Mouse (Mus musculus): ENCODE results near the gene Arhgef19. TPM values are rescaled to one million over a fixed set of nuclear protein-coding genes. Genes with fewer than 3 reads are reported as not detected.

Gene Arhgef19
- polyA plus RNA-seq (2014; fragmentation: Nextera tagmentation; extraction: Ambion mirVana) = 0.47 and 0.61 TPM in 2 replicates

- peaks cover 62% of the 10 kb centered on the region for H3K27me3 ChIP-seq (ENCODE audit: control insufficient read depth, insufficient read depth, low read length)
- WGBS = 3% methylated on average over 31 of the region's 31 CpGs
- H3K4me2 ChIP-seq = peak within 1 kb of the TSS; percentile 55
- ATAC-seq (ENCODE audit: low FRiP score) = peak; percentile 89
- no peaks in the 10 kb centered on the region for H3K36me3 ChIP-seq (ENCODE audit: control insufficient read depth, insufficient read depth, low read length)
- peaks cover 15% of the 10 kb centered on the region for H3K4me1 ChIP-seq (ENCODE audit: control insufficient read depth, insufficient read depth, low read length)
- no peak within 1 kb of the TSS for H3K27ac ChIP-seq (ENCODE audit: low read depth, low read length)
- H3K9ac ChIP-seq (ENCODE audit: low read length) = peak within 1 kb of the TSS; percentile 33
- peak; percentile 97 for DNase-seq (ENCODE audit: low spot score, missing footprints)
- H3K9me3 ChIP-seq (ENCODE audit: control insufficient read depth, low read length) = no peaks in the 10 kb centered on the region
- H3K4me3 ChIP-seq (ENCODE audit: low read depth, low read length) = peak within 1 kb of the TSS; percentile 27
Observed at GRCm38 (mm10) chr4:141239388-141240125, at the start of gene Arhgef19. Arhgef19 (plus strand) TSS chr4:141239499.

GRCm38 (mm10) chr4:141191294-141191693 is 48.0 kb upstream of the Arhgef19 start:
- ATAC-seq (ENCODE audit: low FRiP score) (no peak), DNase-seq (ENCODE audit: low spot score, missing footprints) (no peak)
- no peak overlapping the region for H3K9ac ChIP-seq (ENCODE audit: low read length)
- H3K27ac ChIP-seq (ENCODE audit: low read depth, low read length) = no peak overlapping the region
- no peaks in the 10 kb centered on the region for H3K27me3 ChIP-seq (ENCODE audit: control insufficient read depth, insufficient read depth, low read length)
- H3K4me1 ChIP-seq (ENCODE audit: control insufficient read depth, insufficient read depth, low read length) = no peaks in the 10 kb centered on the region
- no peaks in the 10 kb centered on the region for H3K9me3 ChIP-seq (ENCODE audit: control insufficient read depth, low read length)
- 88% methylated on average over 7 of the region's 7 CpGs for WGBS
- H3K36me3 ChIP-seq (ENCODE audit: control insufficient read depth, insufficient read depth, low read length) = no peaks in the 10 kb centered on the region; the same call in 1 of the 2 replicates
- H3K4me2 ChIP-seq = no peak overlapping the region
- H3K4me3 ChIP-seq (ENCODE audit: low read depth, low read length) = no peak overlapping the region

GRCm38 (mm10) chr4:141194553-141194952 is 44.7 kb upstream of the Arhgef19 start:
- Histone ChIP-seq H3K27me3 (ENCODE audit: control insufficient read depth, insufficient read depth, low read length) (no peaks in the 10 kb centered on the region), H3K27ac (ENCODE audit: low read depth, low read length) (no peak overlapping the region), H3K9me3 (ENCODE audit: control insufficient read depth, low read length) (no peaks in the 10 kb centered on the region), H3K4me3 (ENCODE audit: low read depth, low read length) (no peak overlapping the region), H3K4me2 (no peak overlapping the region), H3K36me3 (ENCODE audit: control insufficient read depth, insufficient read depth, low read length) (peaks cover 13% of the 10 kb centered on the region), H3K4me1 (ENCODE audit: control insufficient read depth, insufficient read depth, low read length) (no peaks in the 10 kb centered on the region), H3K9ac (ENCODE audit: low read length) (no peak overlapping the region)
- 94% methylated on average over 6 of the region's 6 CpGs for WGBS
- ATAC-seq (ENCODE audit: low FRiP score) = no peak
- no peak for DNase-seq (ENCODE audit: low spot score, missing footprints)

GRCm38 (mm10) chr4:141196981-141197685 is 42.2 kb upstream of the Arhgef19 start:
- no peaks in the 10 kb centered on the region for H3K27me3 ChIP-seq (ENCODE audit: control insufficient read depth, insufficient read depth, low read length)
- no peak overlapping the region for H3K27ac ChIP-seq (ENCODE audit: low read depth, low read length)
- peaks cover 19% of the 10 kb centered on the region for H3K36me3 ChIP-seq (ENCODE audit: control insufficient read depth, insufficient read depth, low read length)
- no peaks in the 10 kb centered on the region for H3K4me1 ChIP-seq (ENCODE audit: control insufficient read depth, insufficient read depth, low read length)
- DNase-seq (ENCODE audit: low spot score, missing footprints) (no peak), ATAC-seq (ENCODE audit: low FRiP score) (no peak)
- H3K9me3 ChIP-seq (ENCODE audit: control insufficient read depth, low read length) = no peaks in the 10 kb centered on the region
- H3K4me3 ChIP-seq (ENCODE audit: low read depth, low read length) = no peak overlapping the region
- no peak overlapping the region for H3K4me2 ChIP-seq
- WGBS = 98% methylated on average over 13 of the region's 13 CpGs
- H3K9ac ChIP-seq (ENCODE audit: low read length) = no peak overlapping the region

- no peak overlapping the region for H3K4me2 ChIP-seq
- no peaks in the 10 kb centered on the region for H3K4me1 ChIP-seq (ENCODE audit: control insufficient read depth, insufficient read depth, low read length)
- H3K9ac ChIP-seq (ENCODE audit: low read length) = no peak overlapping the region
- no peaks in the 10 kb centered on the region for H3K9me3 ChIP-seq (ENCODE audit: control insufficient read depth, low read length)
- no peak for ATAC-seq (ENCODE audit: low FRiP score)
- no peak for DNase-seq (ENCODE audit: low spot score, missing footprints)
- H3K4me3 ChIP-seq (ENCODE audit: low read depth, low read length) = no peak overlapping the region
- no peaks in the 10 kb centered on the region for H3K27me3 ChIP-seq (ENCODE audit: control insufficient read depth, insufficient read depth, low read length)
- no peak overlapping the region for H3K27ac ChIP-seq (ENCODE audit: low read depth, low read length)
- WGBS = 93% methylated on average over 13 of the region's 13 CpGs
- peaks cover 19% of the 10 kb centered on the region for H3K36me3 ChIP-seq (ENCODE audit: control insufficient read depth, insufficient read depth, low read length)
Observed at GRCm38 (mm10) chr4:141197686-141198035, 41.6 kb upstream of the Arhgef19 start.

GRCm38 (mm10) chr4:141200906-141201305 is 38.4 kb upstream of the Arhgef19 start:
- Histone ChIP-seq H3K36me3 (ENCODE audit: control insufficient read depth, insufficient read depth, low read length) (peaks cover 19% of the 10 kb centered on the region), H3K4me2 (no peak overlapping the region), H3K27me3 (ENCODE audit: control insufficient read depth, insufficient read depth, low read length) (no peaks in the 10 kb centered on the region), H3K9me3 (ENCODE audit: control insufficient read depth, low read length) (no peaks in the 10 kb centered on the region), H3K9ac (ENCODE audit: low read length) (no peak overlapping the region), H3K27ac (ENCODE audit: low read depth, low read length) (no peak overlapping the region), H3K4me1 (ENCODE audit: control insufficient read depth, insufficient read depth, low read length) (no peaks in the 10 kb centered on the region), H3K4me3 (ENCODE audit: low read depth, low read length) (no peak overlapping the region)
- 80% methylated on average over 11 of the region's 11 CpGs for WGBS
- DNase-seq (ENCODE audit: low spot score, missing footprints) (no peak), ATAC-seq (ENCODE audit: low FRiP score) (no peak)

- Histone ChIP-seq H3K9ac (ENCODE audit: low read length) (no peak overlapping the region), H3K4me1 (ENCODE audit: control insufficient read depth, insufficient read depth, low read length) (no peaks in the 10 kb centered on the region), H3K4me3 (ENCODE audit: low read depth, low read length) (no peak overlapping the region), H3K27ac (ENCODE audit: low read depth, low read length) (no peak overlapping the region), H3K36me3 (ENCODE audit: control insufficient read depth, insufficient read depth, low read length) (peaks cover 15% of the 10 kb centered on the region), H3K4me2 (no peak overlapping the region), H3K27me3 (ENCODE audit: control insufficient read depth, insufficient read depth, low read length) (no peaks in the 10 kb centered on the region), H3K9me3 (ENCODE audit: control insufficient read depth, low read length) (no peaks in the 10 kb centered on the region)
- WGBS = 95% methylated on average over 6 of the region's 6 CpGs
- DNase-seq (ENCODE audit: low spot score, missing footprints) = no peak
- ATAC-seq (ENCODE audit: low FRiP score) = no peak
Observed at GRCm38 (mm10) chr4:141202192-141202591, 37.1 kb upstream of the Arhgef19 start.

GRCm38 (mm10) chr4:141204580-141205061 is 34.7 kb upstream of the Arhgef19 start:
- DNase-seq (ENCODE audit: low spot score, missing footprints) (no peak), ATAC-seq (ENCODE audit: low FRiP score) (no peak)
- peaks cover 5% of the 10 kb centered on the region for H3K36me3 ChIP-seq (ENCODE audit: control insufficient read depth, insufficient read depth, low read length)
- no peaks in the 10 kb centered on the region for H3K9me3 ChIP-seq (ENCODE audit: control insufficient read depth, low read length)
- H3K4me2 ChIP-seq = no peak overlapping the region
- H3K27me3 ChIP-seq (ENCODE audit: control insufficient read depth, insufficient read depth, low read length) = no peaks in the 10 kb centered on the region
- no peak overlapping the region; the same call in 1 of the 2 replicates for H3K27ac ChIP-seq (ENCODE audit: low read depth, low read length)
- H3K4me3 ChIP-seq (ENCODE audit: low read depth, low read length) = no peak overlapping the region
- no peak overlapping the region for H3K9ac ChIP-seq (ENCODE audit: low read length)
- WGBS = 74% methylated on average over 4 of the region's 4 CpGs
- H3K4me1 ChIP-seq (ENCODE audit: control insufficient read depth, insufficient read depth, low read length) = no peaks in the 10 kb centered on the region

- WGBS = 92% methylated on average over 5 of the region's 5 CpGs
- H3K27me3 ChIP-seq (ENCODE audit: control insufficient read depth, insufficient read depth, low read length) = no peaks in the 10 kb centered on the region
- no peaks in the 10 kb centered on the region for H3K36me3 ChIP-seq (ENCODE audit: control insufficient read depth, insufficient read depth, low read length)
- no peak overlapping the region for H3K27ac ChIP-seq (ENCODE audit: low read depth, low read length)
- no peak for DNase-seq (ENCODE audit: low spot score, missing footprints)
- H3K4me1 ChIP-seq (ENCODE audit: control insufficient read depth, insufficient read depth, low read length) = no peaks in the 10 kb centered on the region
- ATAC-seq (ENCODE audit: low FRiP score) = no peak
- H3K4me2 ChIP-seq = no peak overlapping the region
- H3K9me3 ChIP-seq (ENCODE audit: control insufficient read depth, low read length) = no peaks in the 10 kb centered on the region
- no peak overlapping the region for H3K9ac ChIP-seq (ENCODE audit: low read length)
- no peak overlapping the region for H3K4me3 ChIP-seq (ENCODE audit: low read depth, low read length)
Observed at GRCm38 (mm10) chr4:141207081-141207480, 32.2 kb upstream of the Arhgef19 start.
